Mouse (Mus musculus) testis, adult 2 months (tissue): Measurements from ENCODE around the gene Olfr506. TPM values are rescaled to one million over a fixed set of nuclear protein-coding genes. Genes with fewer than 3 reads are reported as not detected.

Experiments used
- H3K27ac ChIP-seq: fragments of 200-500 bp; 2 replicates; pipeline ENCODE4 v1.5.1; 2012; ENCODE audit warnings: low read depth, low read length; ENCODE audit not compliant: control insufficient read depth, insufficient read depth
- H3K27me3 ChIP-seq: fragments of 200-500 bp; 2 replicates; pipeline ENCODE4 v1.6.1; 2012; ENCODE audit warnings: mild to moderate bottlenecking, low read length, moderate library complexity; ENCODE audit not compliant: control insufficient read depth, insufficient read depth
- H3K36me3 ChIP-seq: fragments of 200-500 bp; 2 replicates; pipeline ENCODE4 v1.6.1; 2012; ENCODE audit warnings: mild to moderate bottlenecking, low read length; ENCODE audit not compliant: control insufficient read depth, insufficient read depth
- H3K4me1 ChIP-seq: fragments of 200-500 bp; 2 replicates; pipeline ENCODE4 v1.6.1; 2012; ENCODE audit warnings: low read length; ENCODE audit not compliant: control insufficient read depth, insufficient read depth
- H3K4me3 ChIP-seq: fragments of 200-500 bp; 2 replicates; pipeline ENCODE4 v1.5.1; 2012; ENCODE audit warnings: low read depth, mild to moderate bottlenecking, low read length, moderate library complexity, mixed read lengths; ENCODE audit not compliant: control insufficient read depth
- CTCF ChIP-seq: fragments of 200-500 bp; IDR thresholded peaks from 2 replicates; pipeline ENCODE4 v1.5.1; 2012; ENCODE audit warnings: low read depth, mild to moderate bottlenecking, inconsistent platforms, low read length, moderate library complexity; ENCODE audit not compliant: control insufficient read depth, insufficient read depth, insufficient replicate concordance
- POLR2A ChIP-seq: fragments of 200-500 bp; IDR thresholded peaks from 2 replicates; pipeline ENCODE4 v1.6.1; 2012; ENCODE audit warnings: low read depth, mild to moderate bottlenecking, inconsistent platforms, low read length, moderate library complexity; ENCODE audit not compliant: control insufficient read depth
- polyA plus RNA-seq: library from polyadenylated mRNA; depleted of rRNA; stranded (reverse); fragments of >200 nt; gene quantifications from 2 replicates; pipeline ENCODE4 v1.2.3, GENCODE M21; 2012; rRNA removed

Gene Olfr506
- polyA plus RNA-seq, 1 experiment = not detected

- Histone ChIP-seq H3K4me1 (no peaks in the 10 kb centered on the region), H3K27me3 (no peaks in the 10 kb centered on the region), H3K4me3 (no peak within 1 kb of the TSS), H3K27ac (no peak within 1 kb of the TSS), H3K36me3 (no peaks in the 10 kb centered on the region)
- no peak for TF ChIP-seq POLR2A
- no peak for TF ChIP-seq CTCF
Measured at GRCm38 (mm10) chr7:108651806-108652205, 41.2 kb downstream of the Olfr506 start, which contains the start of gene Olfr509. Olfr509 (minus strand) TSS chr7:108651906.

- Histone ChIP-seq H3K4me3 (no peak overlapping the region), H3K36me3 (no peaks in the 10 kb centered on the region), H3K27me3 (no peaks in the 10 kb centered on the region), H3K4me1 (no peaks in the 10 kb centered on the region), H3K27ac (no peak overlapping the region)
- no peak for TF ChIP-seq POLR2A
- TF ChIP-seq CTCF = no peak
Measured at GRCm38 (mm10) chr7:108662419-108662818, 51.8 kb downstream of the Olfr506 start.

Other genes starting within 250 kb of the Olfr506 start
- not detected in 2 replicates for gene Olfr494, start 245.5 kb upstream of the Olfr506 start, polyA plus RNA-seq
- gene Olfr495, start 217.6 kb upstream of the Olfr506 start, polyA plus RNA-seq = not detected in 2 replicates
- gene Olfr497, start 190.4 kb upstream of the Olfr506 start, polyA plus RNA-seq = not detected in 2 replicates
- not detected in 2 replicates for gene Olfr498, start 145.5 kb upstream of the Olfr506 start, polyA plus RNA-seq
- not detected in 2 replicates for gene Olfr502, start 85.7 kb upstream of the Olfr506 start, polyA plus RNA-seq
- gene Olfr503, start 66.3 kb upstream of the Olfr506 start, polyA plus RNA-seq = not detected in 2 replicates
- gene Olfr504, start 45.0 kb upstream of the Olfr506 start, polyA plus RNA-seq = not detected in 2 replicates
- gene Olfr507, start 11.0 kb downstream of the Olfr506 start, polyA plus RNA-seq = not detected in 2 replicates
- not detected in 2 replicates for gene Olfr508, start 19.2 kb downstream of the Olfr506 start, polyA plus RNA-seq
- gene Olfr509, start 41.1 kb downstream of the Olfr506 start, polyA plus RNA-seq = not detected in 2 replicates
- not detected in 2 replicates for gene Olfr510, start 55.6 kb downstream of the Olfr506 start, polyA plus RNA-seq
- 0.10 and 0.12 TPM in 2 replicates for gene Olfr512, start 102.5 kb downstream of the Olfr506 start, polyA plus RNA-seq
- not detected in 2 replicates for gene Olfr513, start 140.2 kb downstream of the Olfr506 start, polyA plus RNA-seq
- not detected in 2 replicates for gene Olfr514, start 215.2 kb downstream of the Olfr506 start, polyA plus RNA-seq
- gene Olfr516, start 239.7 kb downstream of the Olfr506 start, polyA plus RNA-seq = not detected in 2 replicates